Mouse (Mus musculus) ES-Bruce4 (cell line): Measurements from ENCODE around the gene Wdr46. TPM values are rescaled to one million over a fixed set of nuclear protein-coding genes. Genes with fewer than 3 reads are reported as not detected.

Source experiments
- H3K27ac ChIP-seq: 2 replicates; pipeline ENCODE4 v1.5.1; 2012; ENCODE audit warnings: low read length, inconsistent platforms; ENCODE audit not compliant: insufficient read depth
- H3K27me3 ChIP-seq: 2 replicates; pipeline ENCODE4 v1.6.1; 2012; ENCODE audit warnings: mild to moderate bottlenecking, low read length, inconsistent platforms; ENCODE audit not compliant: control insufficient read depth, poor library complexity, insufficient read depth, severe bottlenecking
- H3K36me3 ChIP-seq: 2 replicates; pipeline ENCODE4 v1.6.1; 2012; ENCODE audit warnings: inconsistent platforms, mild to moderate bottlenecking, low read length, moderate library complexity; ENCODE audit not compliant: control insufficient read depth, poor library complexity, insufficient read depth, severe bottlenecking
- H3K4me1 ChIP-seq: one replicate; pipeline ENCODE4 v1.8.1; 2011; ENCODE audit warnings: low read length; ENCODE audit not compliant: control insufficient read depth, insufficient read depth
- H3K4me3 ChIP-seq: 2 replicates; pipeline ENCODE4 v1.5.1; 2011; ENCODE audit warnings: low read depth, mild to moderate bottlenecking, low read length
- H3K9ac ChIP-seq: 2 replicates; pipeline ENCODE4 v1.6.1; 2012; ENCODE audit warnings: low read depth, mild to moderate bottlenecking, inconsistent platforms; ENCODE audit not compliant: poor library complexity, severe bottlenecking
- H3K9me3 ChIP-seq: replicated peaks from 2 replicates; pipeline ENCODE4 v1.6.1; 2012; ENCODE audit warnings: mild to moderate bottlenecking, low read length, inconsistent platforms; ENCODE audit not compliant: control insufficient read depth, poor library complexity, insufficient read depth, severe bottlenecking
- CTCF ChIP-seq: IDR thresholded peaks from one replicate; pipeline ENCODE4 v1.8.1; 2011; ENCODE audit warnings: low read depth, low read length
- EP300 ChIP-seq: IDR thresholded peaks from 2 replicates; pipeline ENCODE4 v1.6.1; 2011; ENCODE audit warnings: low read depth, low read length; ENCODE audit not compliant: insufficient read depth
- POLR2A ChIP-seq: IDR thresholded peaks from one replicate; pipeline ENCODE4 v1.8.1; 2011; ENCODE audit warnings: low read length; ENCODE audit not compliant: insufficient read depth
- polyA plus RNA-seq: library from polyadenylated mRNA; stranded (reverse); fragments of >200 nt; gene quantifications from 2 replicates; pipeline ENCODE4 v1.2.4, GENCODE M21; 2011; ENCODE audit warnings: low read depth; ENCODE audit not compliant: missing spikeins, insufficient read depth, insufficient read length

The Wdr46 gene
- polyA plus RNA-seq, 1 experiment: 25.3 TPM

GRCm38 (mm10) chr17:33908331-33909076, 32.0 kb upstream of the Wdr46 start:
- peak overlapping the region; percentile 83 for H3K4me3 ChIP-seq
- peaks cover 21% of the 10 kb centered on the region for H3K36me3 ChIP-seq
- TF ChIP-seq EP300 (0 out of 2 replicates have a peak, but pooled peaks have one; percentile 23), POLR2A (no peak)
- no peaks in the 10 kb centered on the region for H3K9me3 ChIP-seq
- peak overlapping the region; percentile 88 for H3K27ac ChIP-seq
- peaks cover 3% of the 10 kb centered on the region for H3K4me1 ChIP-seq
- no peaks in the 10 kb centered on the region for H3K27me3 ChIP-seq
- H3K9ac ChIP-seq: peak overlapping the region; percentile 60

- Histone ChIP-seq H3K36me3 (peaks cover 29% of the 10 kb centered on the region), H3K9ac (peak within 1 kb of the TSS; percentile 89), H3K27me3 (no peaks in the 10 kb centered on the region), H3K4me3 (peak within 1 kb of the TSS; percentile 98), H3K9me3 (no peaks in the 10 kb centered on the region), H3K4me1 (peaks cover 3% of the 10 kb centered on the region), H3K27ac (peak within 1 kb of the TSS; percentile 88)
- TF ChIP-seq POLR2A (peak; percentile 86), EP300 (no peak), CTCF (no peak)
These were observed 31.2 kb upstream of the Wdr46 start, which contains the start of gene Daxx for GRCm38 (mm10) chr17:33909077-33909868. Gene Daxx (plus strand): TSS chr17:33909414.

- peak overlapping the region; percentile 98 for H3K4me3 ChIP-seq
- peaks cover 3% of the 10 kb centered on the region for H3K4me1 ChIP-seq
- H3K9me3 ChIP-seq: no peaks in the 10 kb centered on the region
- H3K9ac ChIP-seq: peak overlapping the region; percentile 89
- H3K27me3 ChIP-seq: no peaks in the 10 kb centered on the region
- TF ChIP-seq POLR2A (no peak), CTCF (no peak), EP300 (no peak)
- H3K36me3 ChIP-seq: peaks cover 29% of the 10 kb centered on the region
- peak overlapping the region; percentile 68 for H3K27ac ChIP-seq
These were observed 30.6 kb upstream of the Wdr46 start for GRCm38 (mm10) chr17:33909869-33910250.

DNA sequence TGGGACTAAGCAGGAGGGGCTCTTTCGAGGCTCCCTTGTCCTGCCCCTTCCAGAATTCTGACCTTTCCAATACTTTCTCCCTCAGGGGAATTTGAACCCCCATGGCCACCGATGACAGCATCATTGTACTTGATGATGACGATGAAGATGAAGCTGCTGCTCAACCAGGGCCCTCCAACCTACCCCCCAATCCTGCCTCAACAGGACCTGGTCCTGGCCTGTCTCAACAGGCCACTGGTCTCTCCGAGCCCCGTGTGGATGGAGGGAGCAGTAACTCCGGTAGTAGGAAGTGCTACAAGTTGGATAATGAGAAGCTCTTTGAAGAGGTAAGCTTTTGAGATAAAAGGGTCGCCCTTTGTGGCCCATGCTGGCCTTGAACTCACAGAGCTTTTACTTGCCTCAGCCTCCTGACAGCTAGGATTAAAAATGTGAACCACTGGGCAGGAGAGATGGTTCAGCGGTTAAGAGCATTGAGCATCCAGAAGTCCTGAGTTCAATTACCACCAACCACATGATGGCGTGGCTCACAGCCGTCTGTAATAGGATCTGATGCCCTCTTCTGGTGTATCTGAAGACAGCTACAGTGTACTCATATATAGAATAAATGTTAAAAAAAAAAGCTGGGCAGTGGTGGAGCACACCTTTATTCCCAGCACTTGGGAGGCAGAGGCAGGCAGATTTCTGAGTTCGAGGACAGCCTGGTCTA, 30.0 kb upstream of the Wdr46 start:
- H3K4me3 ChIP-seq: peak overlapping the region; percentile 98
- H3K27me3 ChIP-seq: no peaks in the 10 kb centered on the region
- TF ChIP-seq EP300 (no peak), CTCF (peak; percentile 16), POLR2A (no peak)
- peaks cover 3% of the 10 kb centered on the region for H3K4me1 ChIP-seq
- peaks cover 29% of the 10 kb centered on the region for H3K36me3 ChIP-seq
- H3K9ac ChIP-seq: peak overlapping the region; percentile 89
- H3K27ac ChIP-seq: peak overlapping the region; percentile 54
- H3K9me3 ChIP-seq: no peaks in the 10 kb centered on the region

- no peaks in the 10 kb centered on the region for H3K27me3 ChIP-seq
- peaks cover 3% of the 10 kb centered on the region for H3K4me1 ChIP-seq
- H3K9me3 ChIP-seq: no peaks in the 10 kb centered on the region
- peak overlapping the region; percentile 22 for H3K9ac ChIP-seq
- peak overlapping the region; percentile 26 for H3K4me3 ChIP-seq
- peaks cover 29% of the 10 kb centered on the region for H3K36me3 ChIP-seq
- no peak for TF ChIP-seq EP300
- no peak for TF ChIP-seq POLR2A
- TF ChIP-seq CTCF: no peak
- H3K27ac ChIP-seq: peak overlapping the region; percentile 44
These were observed 29.2 kb upstream of the Wdr46 start for GRCm38 (mm10) chr17:33911052-33911812.
